Mouse (Mus musculus) embryonic facial prominence, embryonic 11.5 days (tissue): ENCODE measurements around the gene Eif5a2. TPM values are rescaled to one million over a fixed set of nuclear protein-coding genes. Genes with fewer than 3 reads are reported as not detected.
A peak's percentile ranks its signal among the peaks of the same experiment; 100 is the strongest.

Source experiments
- ATAC-seq: fragments of 200-750 bp; cut with Nextera tagmentation; replicated peaks from 2 replicates; pipeline ENCODE4 v1.8.0; 2017; ENCODE audit warnings: low read depth; ENCODE audit not compliant: insufficient number of reproducible peaks, low FRiP score, low TSS enrichment
- DNase-seq: peaks from one replicate; pipeline ENCODE4 v3.0.0-alpha.2; 2015; ENCODE audit warnings: low spot score
- H3K27ac ChIP-seq: fragments of 300-500 bp; sonication (generic); replicated peaks from 2 replicates; pipeline ENCODE4 v1.5.1; 2014; ENCODE audit warnings: mild to moderate bottlenecking, low read depth, low read length, control low read depth
- H3K27me3 ChIP-seq: fragments of 300-500 bp; sonication (generic); 2 replicates; pipeline ENCODE4 v1.6.1; 2014; ENCODE audit warnings: mild to moderate bottlenecking, low read length, moderate library complexity, mixed read lengths; ENCODE audit not compliant: control insufficient read depth, insufficient read depth
- H3K36me3 ChIP-seq: fragments of 300-500 bp; sonication (generic); replicated peaks from 2 replicates; pipeline ENCODE4 v1.6.1; 2014; ENCODE audit warnings: low read depth, mild to moderate bottlenecking, low read length, moderate library complexity, mixed read lengths; ENCODE audit not compliant: control insufficient read depth, insufficient read depth
- H3K4me1 ChIP-seq: fragments of 300-500 bp; sonication (generic); 2 replicates; pipeline ENCODE4 v1.6.1; 2014; ENCODE audit warnings: low read length, mixed read lengths; ENCODE audit not compliant: control insufficient read depth, insufficient read depth
- H3K4me2 ChIP-seq: fragments of 300-500 bp; sonication (generic); 2 replicates; pipeline ENCODE4 v1.6.1; 2014; ENCODE audit warnings: low read depth, mild to moderate bottlenecking, control low read depth, low read length, moderate library complexity
- H3K4me3 ChIP-seq: fragments of 300-500 bp; sonication (generic); 2 replicates; pipeline ENCODE4 v1.5.1; 2014; ENCODE audit warnings: low read depth, low read length, control low read depth
- H3K9ac ChIP-seq: fragments of 300-500 bp; sonication (generic); replicated peaks from 2 replicates; pipeline ENCODE4 v1.6.1; 2014; ENCODE audit warnings: mild to moderate bottlenecking, control low read depth, low read length
- H3K9me3 ChIP-seq: fragments of 300-500 bp; sonication (generic); replicated peaks from 2 replicates; pipeline ENCODE4 v1.6.1; 2016; ENCODE audit warnings: mild to moderate bottlenecking, low read length, inconsistent platforms, mixed read lengths; ENCODE audit not compliant: control insufficient read depth
- WGBS: fragments of 180-500 bp; shearing (Covaris S2); extraction: QIAGEN DNeasy Blood & Tissue Kit; methylation state at CpG from one replicate; pipeline ENCODE4 v1.1.7; 2014; 5-methylcytosine and 5-hydroxymethylcytosine counted together
- polyA plus RNA-seq: library from polyadenylated mRNA; unstranded; fragments of >200 nt; fragmentation: Nextera tagmentation; extraction: Ambion mirVana; gene quantifications from 2 replicates; pipeline ENCODE4 v1.2.1, GENCODE M21; 2014

Gene Eif5a2
- polyA plus RNA-seq, result 15.1 and 19.8 TPM in 2 replicates

DNA sequence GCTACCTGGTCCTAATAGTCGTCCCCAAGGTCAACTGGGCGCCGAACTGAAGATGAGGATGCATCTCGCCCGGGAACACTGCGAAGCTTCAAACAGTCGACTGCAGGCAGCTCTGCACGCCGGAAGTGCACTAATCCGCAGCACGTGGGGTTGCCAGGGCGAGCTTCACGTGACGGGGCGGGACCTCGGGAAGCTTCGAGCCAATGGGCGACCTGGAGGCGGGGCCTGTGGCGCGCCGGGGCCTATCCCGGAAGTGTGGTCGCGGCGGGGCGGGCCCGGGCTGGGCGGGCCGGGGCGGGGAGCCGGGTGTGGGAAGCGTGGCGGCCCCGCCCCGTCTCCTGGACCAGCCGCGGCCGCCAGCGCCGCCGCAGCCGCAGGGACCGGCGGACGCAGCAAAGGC is at the start of gene Eif5a2:
Gene Eif5a2, plus strand, starts transcription at position 283 of the 400 bp plus-strand sequence.
- Histone ChIP-seq H3K36me3 (no peaks in the 10 kb centered on the region), H3K4me1 (no peaks in the 10 kb centered on the region), H3K27me3 (no peaks in the 10 kb centered on the region), H3K27ac (no peak within 1 kb of the TSS), H3K9me3 (no peaks in the 10 kb centered on the region), H3K4me3 (peak within 1 kb of the TSS; percentile 72), H3K4me2 (peak within 1 kb of the TSS; percentile 97), H3K9ac (peak within 1 kb of the TSS; percentile 80)
- DNase-seq (peak; percentile 95), ATAC-seq (peak; percentile 98)
- 2% methylated on average over 38 of the region's 46 CpGs for WGBS

DNA sequence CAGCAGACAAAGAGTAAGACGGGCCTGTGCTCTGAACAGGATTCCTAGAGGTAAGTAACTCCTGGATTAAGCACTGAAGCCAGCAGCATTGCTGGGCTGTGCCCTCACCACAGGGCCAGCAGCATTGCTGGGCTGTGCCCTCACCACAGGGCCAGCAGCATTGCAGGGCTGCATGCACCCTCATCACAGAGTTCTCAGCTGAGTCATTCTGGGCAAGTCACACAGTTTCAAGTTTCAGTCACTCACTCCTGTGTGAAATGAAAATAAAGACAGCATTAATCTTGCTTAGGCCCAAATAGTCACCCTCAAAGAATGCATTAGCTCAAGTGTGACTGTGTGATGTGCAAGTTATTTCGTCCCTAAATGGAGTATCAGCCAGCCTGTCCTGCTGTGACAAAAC is 46.4 kb upstream of the Eif5a2 start:
- ATAC-seq, result no peak
- Histone ChIP-seq H3K36me3 (no peaks in the 10 kb centered on the region), H3K4me1 (no peaks in the 10 kb centered on the region), H3K4me2 (no peak overlapping the region), H3K9ac (no peak overlapping the region), H3K27ac (no peak overlapping the region), H3K4me3 (no peak overlapping the region), H3K27me3 (no peaks in the 10 kb centered on the region), H3K9me3 (no peaks in the 10 kb centered on the region)
- DNase-seq, result no peak
- 77% methylated on average over 2 of the region's 2 CpGs for WGBS

DNA sequence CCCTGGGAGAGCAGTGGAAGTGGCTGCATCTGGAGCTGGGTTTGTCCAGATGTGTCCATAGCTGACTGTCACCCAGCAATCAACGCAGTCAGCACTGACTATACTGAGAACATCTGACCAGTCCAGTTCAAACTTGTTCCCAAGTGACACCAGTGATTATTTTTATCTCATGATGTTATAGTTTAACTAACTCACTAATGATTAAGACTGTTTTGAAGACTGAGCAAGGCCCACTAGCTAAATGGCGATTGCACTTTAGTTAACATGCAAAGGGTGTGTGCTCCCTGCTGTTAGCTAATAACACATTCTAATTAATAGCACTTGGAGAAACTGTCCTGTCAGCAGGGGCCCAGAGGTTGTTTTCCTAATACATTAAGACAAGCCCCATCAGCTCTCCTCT is 44.1 kb upstream of the Eif5a2 start:
- Histone ChIP-seq H3K9ac (no peak overlapping the region), H3K4me2 (no peak overlapping the region), H3K4me3 (no peak overlapping the region), H3K27ac (no peak overlapping the region), H3K4me1 (no peaks in the 10 kb centered on the region), H3K27me3 (no peaks in the 10 kb centered on the region), H3K9me3 (no peaks in the 10 kb centered on the region), H3K36me3 (no peaks in the 10 kb centered on the region)
- no peak for DNase-seq
- 35% methylated on average over 2 of the region's 2 CpGs for WGBS
- ATAC-seq, result no peak

DNA sequence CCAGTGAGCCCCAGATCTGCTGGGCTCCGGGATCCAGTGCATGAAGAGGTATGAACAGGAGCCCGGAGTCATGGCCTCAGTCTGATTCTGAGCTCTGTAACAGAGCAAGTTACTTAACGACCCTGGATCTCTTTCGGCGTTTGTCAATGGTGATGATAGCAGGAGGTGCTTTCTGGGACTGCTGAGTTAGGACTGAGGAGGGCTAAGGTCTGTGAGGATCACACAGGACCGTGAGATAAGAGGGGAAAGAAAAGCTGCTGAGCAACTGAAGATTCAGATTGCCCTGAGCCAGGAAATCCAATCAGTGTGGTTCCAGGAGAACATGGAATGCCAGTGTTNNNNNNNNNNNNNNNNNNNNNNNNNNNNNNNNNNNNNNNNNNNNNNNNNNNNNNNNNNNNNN is 40.7 kb upstream of the Eif5a2 start:
- Histone ChIP-seq H3K27ac (no peak overlapping the region), H3K4me2 (no peak overlapping the region), H3K4me1 (no peaks in the 10 kb centered on the region), H3K9me3 (no peaks in the 10 kb centered on the region), H3K4me3 (no peak overlapping the region), H3K9ac (no peak overlapping the region), H3K36me3 (no peaks in the 10 kb centered on the region), H3K27me3 (no peaks in the 10 kb centered on the region)
- ATAC-seq (no peak), DNase-seq (no peak)
- WGBS, result 47% methylated on average over 6 of the region's 6 CpGs

DNA sequence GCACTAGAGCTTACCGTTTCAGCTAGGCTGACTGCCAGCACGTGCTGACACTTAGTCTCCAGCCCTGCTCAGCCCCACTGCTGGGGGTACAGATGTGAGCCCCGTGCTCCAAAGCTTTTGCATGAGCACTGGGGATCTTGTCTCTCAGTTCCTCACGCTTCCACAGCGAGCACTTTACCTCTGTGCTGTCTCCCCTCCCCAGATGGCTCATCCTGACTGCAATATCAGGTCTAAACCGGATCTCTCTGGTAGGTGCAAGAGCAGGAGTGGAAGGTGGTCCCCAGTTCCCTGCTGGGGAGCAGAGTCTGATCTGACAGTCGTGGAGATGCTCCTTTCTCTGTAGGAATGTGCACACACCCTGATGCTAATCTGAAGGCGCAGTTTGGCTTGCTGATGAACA is 37.8 kb upstream of the Eif5a2 start:
- Histone ChIP-seq H3K4me2 (no peak overlapping the region), H3K9me3 (no peaks in the 10 kb centered on the region), H3K36me3 (no peaks in the 10 kb centered on the region), H3K27ac (no peak overlapping the region), H3K4me1 (no peaks in the 10 kb centered on the region), H3K27me3 (no peaks in the 10 kb centered on the region), H3K4me3 (no peak overlapping the region), H3K9ac (no peak overlapping the region)
- no peak for ATAC-seq
- no peak for DNase-seq
- 46% methylated on average over 8 of the region's 8 CpGs for WGBS

DNA sequence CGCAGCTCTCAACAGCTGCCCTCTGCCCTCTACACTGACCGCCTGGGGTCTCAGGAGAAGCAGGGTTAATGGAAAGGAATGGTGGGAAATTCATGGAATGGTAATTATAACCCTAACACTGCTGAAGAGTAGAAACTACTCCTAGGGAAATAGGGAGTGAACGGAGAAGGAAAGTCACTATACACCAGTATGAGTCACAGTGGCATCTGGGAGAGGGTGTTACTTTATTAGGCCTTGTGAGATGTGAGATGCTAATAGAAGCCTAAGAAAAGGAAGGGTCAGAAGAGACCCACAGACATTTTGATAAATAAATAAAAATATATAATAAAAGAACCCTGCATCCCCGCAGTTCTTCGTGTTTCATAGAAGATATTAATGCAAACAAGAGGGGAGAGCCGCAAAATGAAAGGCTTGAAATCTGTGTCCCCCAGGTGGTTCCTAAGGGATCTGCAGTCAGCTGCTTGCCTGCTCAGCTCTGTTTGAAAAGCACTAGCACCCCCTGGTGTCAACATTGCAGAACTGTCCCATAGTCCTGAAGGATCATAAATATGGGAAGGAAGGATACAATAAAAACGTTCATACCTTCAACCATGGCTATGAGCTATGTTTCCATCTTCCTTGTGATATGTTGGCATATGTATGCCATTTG is 35.1 kb upstream of the Eif5a2 start:
- H3K27ac ChIP-seq, result no peak overlapping the region
- no peaks in the 10 kb centered on the region for H3K36me3 ChIP-seq
- ATAC-seq (peak; percentile 62; the same call in 1 of the 2 replicates), DNase-seq (peak; percentile 91)
- H3K9me3 ChIP-seq, result no peaks in the 10 kb centered on the region
- H3K27me3 ChIP-seq, result no peaks in the 10 kb centered on the region
- no peak overlapping the region for H3K9ac ChIP-seq
- WGBS, result 34% methylated on average over 7 of the region's 7 CpGs
- no peaks in the 10 kb centered on the region for H3K4me1 ChIP-seq
- H3K4me2 ChIP-seq, result no peak overlapping the region
- no peak overlapping the region for H3K4me3 ChIP-seq

DNA sequence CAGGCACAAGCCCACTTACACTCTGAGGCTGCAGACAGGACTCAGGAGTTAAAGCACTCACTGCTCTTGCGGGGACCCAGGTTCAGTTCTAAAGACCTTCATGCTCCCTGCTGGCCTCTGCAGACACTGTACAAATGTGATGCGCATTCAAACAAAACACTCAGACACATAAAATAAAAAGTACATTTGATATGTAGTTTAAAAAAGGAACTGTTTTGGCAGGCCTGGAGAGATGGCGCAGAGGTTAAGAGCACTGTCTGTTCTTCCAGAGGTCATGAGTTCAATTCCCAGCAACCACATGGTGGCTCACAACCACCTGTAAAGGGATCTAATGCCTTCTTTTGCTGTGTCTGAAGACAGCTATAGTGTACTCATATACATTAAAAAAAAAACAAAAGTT is 32.9 kb upstream of the Eif5a2 start:
- Histone ChIP-seq H3K4me3 (no peak overlapping the region), H3K4me2 (no peak overlapping the region), H3K36me3 (no peaks in the 10 kb centered on the region), H3K4me1 (no peaks in the 10 kb centered on the region), H3K9me3 (no peaks in the 10 kb centered on the region), H3K27ac (no peak overlapping the region), H3K9ac (no peak overlapping the region), H3K27me3 (no peaks in the 10 kb centered on the region)
- WGBS, result 92% methylated on average over 3 of the region's 3 CpGs
- ATAC-seq (no peak), DNase-seq (no peak)

DNA sequence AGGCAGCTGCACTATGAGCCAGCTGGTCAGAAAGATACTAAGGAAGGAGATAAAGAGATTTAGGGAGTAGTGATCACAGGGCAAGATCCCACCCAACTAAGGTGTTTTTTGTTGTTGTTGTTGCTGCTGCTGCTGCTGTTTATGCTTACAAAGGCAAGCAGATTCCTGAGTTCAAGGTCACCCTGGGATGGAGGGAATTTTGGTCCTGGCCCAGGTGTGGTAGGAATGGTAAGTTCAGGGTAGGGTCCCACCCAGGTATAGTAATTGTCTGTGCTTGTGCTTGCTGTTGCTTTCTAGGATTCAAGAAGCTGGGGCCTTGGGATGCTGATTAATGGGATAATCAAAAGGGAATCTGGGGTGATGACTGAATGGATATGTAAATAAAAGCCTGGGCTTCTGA is 32.1 kb upstream of the Eif5a2 start:
- DNase-seq (no peak), ATAC-seq (no peak)
- no peaks in the 10 kb centered on the region for H3K27me3 ChIP-seq
- no peaks in the 10 kb centered on the region for H3K36me3 ChIP-seq
- no peaks in the 10 kb centered on the region for H3K9me3 ChIP-seq
- no peak overlapping the region for H3K4me2 ChIP-seq
- no peaks in the 10 kb centered on the region for H3K4me1 ChIP-seq
- no peak overlapping the region for H3K9ac ChIP-seq
- H3K4me3 ChIP-seq, result no peak overlapping the region
- H3K27ac ChIP-seq, result no peak overlapping the region
